ENCODE assay signal across 7 mouse cellular contexts in the genomic region with DNA sequence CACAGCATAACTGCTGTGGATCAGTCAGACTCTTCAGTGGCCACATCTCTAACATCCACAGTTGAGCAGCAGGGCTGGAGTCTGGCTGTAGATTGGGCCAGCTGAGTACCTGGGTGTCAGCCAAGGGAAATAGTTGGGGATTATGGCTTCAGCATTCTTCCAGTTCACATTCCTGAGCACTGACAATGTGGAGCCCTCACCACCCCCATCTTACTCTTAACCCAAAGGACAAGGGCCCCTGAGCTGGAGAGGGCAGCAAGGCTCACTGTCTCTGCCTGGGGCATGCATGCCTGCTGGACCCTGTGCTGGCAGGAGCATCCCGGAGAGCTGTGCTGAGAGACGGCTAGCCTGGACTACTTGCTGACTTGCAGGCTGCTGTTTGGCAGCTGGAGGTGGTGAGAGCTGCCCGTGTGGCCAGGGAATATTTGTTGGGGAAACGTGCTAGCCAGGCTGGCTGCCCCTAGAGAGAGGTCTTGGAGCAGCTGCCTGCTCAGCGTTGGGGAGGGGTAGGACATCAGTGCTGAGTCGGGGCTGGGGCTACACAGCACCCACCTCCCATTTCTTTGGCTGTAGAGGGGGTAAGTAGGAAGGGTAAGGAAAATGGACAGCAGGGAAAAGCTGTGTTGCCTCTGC. TPM values are rescaled to one million over a fixed set of nuclear protein-coding genes. Genes with fewer than 3 reads are reported as not detected.
DNase-seq lines count a peak whose midpoint lies in the region; ATAC-seq and TF ChIP-seq lines count a peak whose summit lies in the region.

No protein-coding gene starts in this region.

- 94% methylated on average over 6 of the region's 6 CpGs for WGBS in spleen, adult 2 months
- 51% methylated on average over 6 of the region's 6 CpGs for WGBS in heart, embryonic 13.5 days
- WGBS in forebrain, embryonic 15.5 days = 90% methylated on average over 6 of the region's 6 CpGs

- TF ChIP-seq POLR2A in spleen, adult 2 months (IDR thresholded peaks at IDR 0.05; ENCODE audit: low read depth, low read length) = no peak

- H3K36me3 ChIP-seq in spleen, adult 2 months (ENCODE audit: control insufficient read depth, insufficient read depth, low read length) = peaks cover 35% of the 10 kb centered on the region
- peaks cover 94% of the 10 kb centered on the region for H3K36me3 ChIP-seq in heart, embryonic 13.5 days
- peaks cover 61% of the 10 kb centered on the region for H3K36me3 ChIP-seq in forebrain, embryonic 15.5 days

- H3K9ac ChIP-seq in heart, embryonic 13.5 days = peak overlapping the region; percentile 62
- no peak overlapping the region for H3K9ac ChIP-seq in forebrain, embryonic 15.5 days (replicated peaks)

- no peak for TF ChIP-seq CTCF in spleen, adult 2 months (IDR thresholded peaks at IDR 0.05; ENCODE audit: extremely low read depth, insufficient read depth, insufficient read length, insufficient replicate concordance)

- H3K27me3 ChIP-seq in spleen, adult 2 months (ENCODE audit: control insufficient read depth, insufficient read depth, low read length) = no peaks in the 10 kb centered on the region
- no peaks in the 10 kb centered on the region for H3K27me3 ChIP-seq in heart, embryonic 13.5 days (replicated peaks)
- no peaks in the 10 kb centered on the region for H3K27me3 ChIP-seq in forebrain, embryonic 15.5 days

- H3K4me2 ChIP-seq in heart, embryonic 13.5 days = peak overlapping the region; percentile 25
- H3K4me2 ChIP-seq in forebrain, embryonic 15.5 days (replicated peaks) = no peak overlapping the region

- DNase-seq in spleen, adult 2 months (ENCODE audit: low read depth in 1 of 2, low spot score in 2 of 2) = no peak
- no peak for DNase-seq in spleen, adult 12 weeks (ENCODE audit: low spot score)
- DNase-seq in kidney, postnatal 14 days = peak; percentile 83
- no peak for DNase-seq in right cerebral cortex, adult 2 months (ENCODE audit: low spot score in 2 of 2)
- no peak for DNase-seq in embryo, embryonic 9.5 days (ENCODE audit: extremely low spot score)

- H3K9me3 ChIP-seq in heart, embryonic 13.5 days = no peaks in the 10 kb centered on the region
- H3K9me3 ChIP-seq in forebrain, embryonic 15.5 days = no peaks in the 10 kb centered on the region

- peak; percentile 31; the same call in 1 of the 2 replicates for ATAC-seq in heart, embryonic 13.5 days (ENCODE audit: extremely low read depth, insufficient number of reproducible peaks, low FRiP score, low TSS enrichment)
- no peak for ATAC-seq in forebrain, embryonic 15.5 days (replicated peaks)

- peak overlapping the region; percentile 16; the same call in 1 of the 2 replicates for H3K27ac ChIP-seq in spleen, adult 2 months (ENCODE audit: insufficient read depth, low read length)
- H3K27ac ChIP-seq in heart, embryonic 13.5 days (replicated peaks) = peak overlapping the region; percentile 88
- H3K27ac ChIP-seq in forebrain, embryonic 15.5 days (replicated peaks) = no peak overlapping the region; the same call in 1 of the 2 replicates

- no peaks in the 10 kb centered on the region for H3K4me1 ChIP-seq in spleen, adult 2 months (ENCODE audit: control insufficient read depth, insufficient read depth, insufficient read length)
- H3K4me1 ChIP-seq in heart, embryonic 13.5 days = peaks cover 43% of the 10 kb centered on the region
- no peaks in the 10 kb centered on the region for H3K4me1 ChIP-seq in forebrain, embryonic 15.5 days

- no peak overlapping the region for H3K4me3 ChIP-seq in spleen, adult 2 months (ENCODE audit: extremely low read depth, insufficient read depth, insufficient read length)
- H3K4me3 ChIP-seq in heart, embryonic 13.5 days = no peak overlapping the region
- no peak overlapping the region for H3K4me3 ChIP-seq in forebrain, embryonic 15.5 days

RNA-seq across cellular contexts. Expression of a gene that starts 8.2 kb away (rescaled TPM):
- 37.0 and 43.3 TPM in 2 replicates for polyA plus RNA-seq in spleen, adult 2 months (2012; rRNA removed)
- 226 and 239 TPM in 2 replicates for polyA plus RNA-seq in heart, embryonic 13.5 days (2015; fragmentation: Nextera tagmentation; extraction: Ambion mirVana)
- polyA plus RNA-seq in forebrain, embryonic 15.5 days (2015; fragmentation: Nextera tagmentation; extraction: Ambion mirVana) = 230 and 231 TPM in 2 replicates

RNA-seq across cellular contexts. Expression of a gene that starts 8.3 kb away (rescaled TPM):
- polyA plus RNA-seq in spleen, adult 2 months (2012; rRNA removed) = 31.3 and 35.6 TPM in 2 replicates
- 45.0 and 55.5 TPM in 2 replicates for polyA plus RNA-seq in heart, embryonic 13.5 days (2015; fragmentation: Nextera tagmentation; extraction: Ambion mirVana)
- 23.7 and 27.8 TPM in 2 replicates for polyA plus RNA-seq in forebrain, embryonic 15.5 days (2015; fragmentation: Nextera tagmentation; extraction: Ambion mirVana)

RNA-seq across cellular contexts. Expression of a gene that starts 20.2 kb away (rescaled TPM):
- 199 and 220 TPM in 2 replicates for polyA plus RNA-seq in spleen, adult 2 months (2012; rRNA removed)
- polyA plus RNA-seq in heart, embryonic 13.5 days (2015; fragmentation: Nextera tagmentation; extraction: Ambion mirVana) = 3.5 and 3.9 TPM in 2 replicates
- polyA plus RNA-seq in forebrain, embryonic 15.5 days (2015; fragmentation: Nextera tagmentation; extraction: Ambion mirVana) = 2.4 and 3.0 TPM in 2 replicates

RNA-seq across cellular contexts. Expression of a gene that starts 26.5 kb away (rescaled TPM):
- polyA plus RNA-seq in spleen, adult 2 months (2012; rRNA removed) = 1.3 and 1.6 TPM in 2 replicates
- 21.2 and 25.8 TPM in 2 replicates for polyA plus RNA-seq in heart, embryonic 13.5 days (2015; fragmentation: Nextera tagmentation; extraction: Ambion mirVana)
- 0.63 and 0.74 TPM in 2 replicates for polyA plus RNA-seq in forebrain, embryonic 15.5 days (2015; fragmentation: Nextera tagmentation; extraction: Ambion mirVana)

RNA-seq across cellular contexts. Expression of a gene that starts 56.0 kb away (rescaled TPM):
- polyA plus RNA-seq in spleen, adult 2 months (2012; rRNA removed) = 0.31 and 0.50 TPM in 2 replicates
- polyA plus RNA-seq in heart, embryonic 13.5 days (2015; fragmentation: Nextera tagmentation; extraction: Ambion mirVana) = 806 and 882 TPM in 2 replicates
- polyA plus RNA-seq in forebrain, embryonic 15.5 days (2015; fragmentation: Nextera tagmentation; extraction: Ambion mirVana) = 0.14 TPM in 1 of 2 replicates, not detected in the other

Comparison
In these comparisons a context has a peak if more than half of its experiments do, and no peak if none do; other contexts are left out.
1. RNA of a gene that starts 20.2 kb away (polyA plus RNA-seq): 199 to 220 TPM in spleen, adult 2 months; 3.5 to 3.9 TPM in heart, embryonic 13.5 days and 2.4 to 3.0 TPM in forebrain, embryonic 15.5 days; every median in the first group is over 10 times any median in the second.